Comparison of ENCODE assay signal across 8 mouse cellular contexts in the genomic region with DNA sequence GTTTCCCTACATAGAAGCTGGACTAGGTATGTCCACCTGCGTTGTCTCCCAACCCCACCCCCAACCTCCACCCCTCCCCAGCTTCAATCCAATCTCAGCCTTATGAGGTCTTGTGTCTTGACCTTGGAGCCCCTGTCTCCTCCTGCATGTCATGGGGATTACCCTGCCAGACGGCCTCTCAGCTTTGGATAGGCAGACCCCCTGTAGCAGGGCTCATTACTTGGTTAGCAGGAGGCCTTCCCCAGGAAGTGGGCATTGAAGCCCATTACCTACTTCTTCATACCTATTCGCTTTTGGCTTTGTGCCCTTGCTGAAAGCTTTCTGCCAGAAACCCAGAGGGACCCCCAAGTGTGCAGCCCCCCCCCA. TPM values are rescaled to one million over a fixed set of nuclear protein-coding genes. Genes with fewer than 3 reads are reported as not detected.
DNase-seq lines count a peak whose midpoint lies in the region; ATAC-seq and TF ChIP-seq lines count a peak whose summit lies in the region.

No protein-coding gene starts in this region.

- H3K36me3 ChIP-seq in embryonic facial prominence, embryonic 12.5 days: peaks cover 69% of the 10 kb centered on the region
- peaks cover 69% of the 10 kb centered on the region for H3K36me3 ChIP-seq in hindbrain, embryonic 13.5 days
- peaks cover 72% of the 10 kb centered on the region for H3K36me3 ChIP-seq in midbrain, embryonic 12.5 days

- no peak for DNase-seq in gastrocnemius, adult 2 months
- no peak for DNase-seq in gastrocnemius, adult 8-10 months (ENCODE audit: low spot score in 2 of 2)
- DNase-seq in left cerebral cortex, adult 11 months (ENCODE audit: low spot score): no peak
- DNase-seq in right cerebral cortex, postnatal 10 days (ENCODE audit: low spot score in 2 of 2): no peak
- no peak for DNase-seq in right cerebral cortex, postnatal 25 days

- ATAC-seq in embryonic facial prominence, embryonic 12.5 days (ENCODE audit: insufficient number of reproducible peaks, insufficient read depth, low FRiP score, low TSS enrichment): no peak; the same call in 1 of the 2 replicates
- ATAC-seq in hindbrain, embryonic 13.5 days (ENCODE audit: low FRiP score): peak; percentile 36
- ATAC-seq in midbrain, embryonic 12.5 days (ENCODE audit: low FRiP score, low read depth): peak; percentile 39

- WGBS in embryonic facial prominence, embryonic 12.5 days: 30% methylated on average over 3 of the region's 3 CpGs
- WGBS in hindbrain, embryonic 13.5 days: 32% methylated on average over 3 of the region's 3 CpGs
- WGBS in midbrain, embryonic 12.5 days: 20% methylated on average over 3 of the region's 3 CpGs

- no peaks in the 10 kb centered on the region for H3K27me3 ChIP-seq in embryonic facial prominence, embryonic 12.5 days
- peaks cover 9% of the 10 kb centered on the region; the same call in 1 of the 2 replicates for H3K27me3 ChIP-seq in hindbrain, embryonic 13.5 days
- no peaks in the 10 kb centered on the region; the same call in 1 of the 2 replicates for H3K27me3 ChIP-seq in midbrain, embryonic 12.5 days

- no peak for TF ChIP-seq CTCF in gastrocnemius, adult 2 months (IDR thresholded peaks at IDR 0.05)

- no peaks in the 10 kb centered on the region for H3K9me3 ChIP-seq in embryonic facial prominence, embryonic 12.5 days
- H3K9me3 ChIP-seq in hindbrain, embryonic 13.5 days: no peaks in the 10 kb centered on the region
- H3K9me3 ChIP-seq in midbrain, embryonic 12.5 days: no peaks in the 10 kb centered on the region

- intact Hi-C loops in gastrocnemius, adult 2 months (cut with DNase I): no loop called here

- H3K4me2 ChIP-seq in embryonic facial prominence, embryonic 12.5 days (replicated peaks): peak overlapping the region; percentile 23
- peak overlapping the region; percentile 45 for H3K4me2 ChIP-seq in hindbrain, embryonic 13.5 days
- peak overlapping the region; percentile 38 for H3K4me2 ChIP-seq in midbrain, embryonic 12.5 days (replicated peaks)

- peak overlapping the region; percentile 6; the same call in 1 of the 2 replicates for H3K27ac ChIP-seq in gastrocnemius, adult 2 months
- peak overlapping the region; percentile 82 for H3K27ac ChIP-seq in embryonic facial prominence, embryonic 12.5 days
- H3K27ac ChIP-seq in hindbrain, embryonic 13.5 days: peak overlapping the region; percentile 93
- peak overlapping the region; percentile 85 for H3K27ac ChIP-seq in midbrain, embryonic 12.5 days (replicated peaks)

- H3K9ac ChIP-seq in embryonic facial prominence, embryonic 12.5 days: no peak overlapping the region
- H3K9ac ChIP-seq in hindbrain, embryonic 13.5 days: peak overlapping the region; percentile 56; the same call in 1 of the 2 replicates
- no peak overlapping the region for H3K9ac ChIP-seq in midbrain, embryonic 12.5 days (replicated peaks)

- H3K4me3 ChIP-seq in gastrocnemius, adult 2 months: no peak overlapping the region; the same call in 1 of the 2 replicates
- no peak overlapping the region for H3K4me3 ChIP-seq in embryonic facial prominence, embryonic 12.5 days
- no peak overlapping the region for H3K4me3 ChIP-seq in hindbrain, embryonic 13.5 days
- 0 out of 2 replicates have a peak overlapping the region, but pooled peaks have one; percentile 11 for H3K4me3 ChIP-seq in midbrain, embryonic 12.5 days

- peaks cover 65% of the 10 kb centered on the region for H3K4me1 ChIP-seq in embryonic facial prominence, embryonic 12.5 days
- H3K4me1 ChIP-seq in hindbrain, embryonic 13.5 days (replicated peaks): peaks cover 82% of the 10 kb centered on the region
- H3K4me1 ChIP-seq in midbrain, embryonic 12.5 days: peaks cover 69% of the 10 kb centered on the region

RNA-seq across cellular contexts. Expression of a gene that starts 32.4 kb away (rescaled TPM):
- 10 to 100 TPM in 1 of 2 experiments, 1 to 10 TPM in 1; 4.7 to 12.9 TPM for total RNA-seq in gastrocnemius, adult 2 months (2021)
- 1 to 10 TPM; 3.2 to 6.7 (median 4.3) TPM for total RNA-seq in gastrocnemius, adult 8-10 months (2022)
- 51.8 and 58.3 TPM in 2 replicates for polyA plus RNA-seq in embryonic facial prominence, embryonic 12.5 days (2016; fragmentation: Nextera tagmentation; extraction: Ambion mirVana)
- 31.0 and 32.3 TPM in 2 replicates for polyA plus RNA-seq in hindbrain, embryonic 13.5 days (2015; fragmentation: Nextera tagmentation; extraction: Ambion mirVana)
- polyA plus RNA-seq in midbrain, embryonic 12.5 days (2016; fragmentation: Nextera tagmentation; extraction: Ambion mirVana): 65.9 and 71.9 TPM in 2 replicates

Comparison
In these comparisons a context has a peak if more than half of its experiments do, and no peak if none do; other contexts are left out.
1. H3K27ac ChIP-seq: peak in every context shown above with its lines; median percentile 93 in hindbrain, embryonic 13.5 days; 85 in midbrain, embryonic 12.5 days; 82 in embryonic facial prominence, embryonic 12.5 days; 6 in gastrocnemius, adult 2 months.